Mouse (Mus musculus) embryonic facial prominence, embryonic 13.5 days (tissue): ENCODE data around the gene Tamm41. TPM values are rescaled to one million over a fixed set of nuclear protein-coding genes. Genes with fewer than 3 reads are reported as not detected.
A peak's percentile ranks its signal among the peaks of the same experiment; 100 is the strongest.

Experiments
- ATAC-seq: fragments of 200-750 bp; cut with Nextera tagmentation; 2 replicates; pipeline ENCODE4 v1.8.0; 2017; ENCODE audit warnings: low read depth; ENCODE audit not compliant: insufficient number of reproducible peaks, insufficient read depth, low FRiP score, low TSS enrichment
- H3K27ac ChIP-seq: fragments of 300-500 bp; sonication (generic); 2 replicates; pipeline ENCODE4 v1.5.1; 2015; ENCODE audit warnings: moderate library complexity, mild to moderate bottlenecking, inconsistent platforms
- H3K27me3 ChIP-seq: fragments of 300-500 bp; sonication (generic); 2 replicates; pipeline ENCODE4 v1.6.1; 2015; ENCODE audit warnings: mild to moderate bottlenecking, inconsistent platforms
- H3K36me3 ChIP-seq: fragments of 300-500 bp; sonication (generic); 2 replicates; pipeline ENCODE4 v1.6.1; 2015; ENCODE audit warnings: mild to moderate bottlenecking, inconsistent platforms
- H3K4me1 ChIP-seq: fragments of 300-500 bp; sonication (generic); 2 replicates; pipeline ENCODE4 v1.6.1; 2015; ENCODE audit warnings: inconsistent platforms
- H3K4me2 ChIP-seq: fragments of 300-500 bp; sonication (generic); 2 replicates; pipeline ENCODE4 v1.6.1; 2015; ENCODE audit warnings: moderate library complexity, mild to moderate bottlenecking, inconsistent platforms
- H3K4me3 ChIP-seq: fragments of 300-500 bp; sonication (generic); 2 replicates; pipeline ENCODE4 v1.5.1; 2015; ENCODE audit warnings: mild to moderate bottlenecking, inconsistent platforms
- H3K9ac ChIP-seq: fragments of 300-500 bp; sonication (generic); 2 replicates; pipeline ENCODE4 v1.6.1; 2015; ENCODE audit warnings: mild to moderate bottlenecking, inconsistent platforms
- H3K9me3 ChIP-seq: fragments of 300-500 bp; sonication (generic); 2 replicates; pipeline ENCODE4 v1.6.1; 2016; ENCODE audit warnings: inconsistent platforms
- WGBS: fragments of 180-500 bp; shearing (Covaris S2); methylation state at CpG from one replicate; pipeline ENCODE4 v1.1.7; 2015; ENCODE audit warnings: mixed read lengths; 5-methylcytosine and 5-hydroxymethylcytosine counted together
- polyA plus RNA-seq: library from polyadenylated mRNA; unstranded; fragments of >200 nt; fragmentation: Nextera tagmentation; extraction: Ambion mirVana; gene quantifications from 2 replicates; pipeline ENCODE4 v1.2.1, GENCODE M21; 2015

The Tamm41 gene
- 63.1 and 66.2 TPM in 2 replicates for polyA plus RNA-seq

DNA sequence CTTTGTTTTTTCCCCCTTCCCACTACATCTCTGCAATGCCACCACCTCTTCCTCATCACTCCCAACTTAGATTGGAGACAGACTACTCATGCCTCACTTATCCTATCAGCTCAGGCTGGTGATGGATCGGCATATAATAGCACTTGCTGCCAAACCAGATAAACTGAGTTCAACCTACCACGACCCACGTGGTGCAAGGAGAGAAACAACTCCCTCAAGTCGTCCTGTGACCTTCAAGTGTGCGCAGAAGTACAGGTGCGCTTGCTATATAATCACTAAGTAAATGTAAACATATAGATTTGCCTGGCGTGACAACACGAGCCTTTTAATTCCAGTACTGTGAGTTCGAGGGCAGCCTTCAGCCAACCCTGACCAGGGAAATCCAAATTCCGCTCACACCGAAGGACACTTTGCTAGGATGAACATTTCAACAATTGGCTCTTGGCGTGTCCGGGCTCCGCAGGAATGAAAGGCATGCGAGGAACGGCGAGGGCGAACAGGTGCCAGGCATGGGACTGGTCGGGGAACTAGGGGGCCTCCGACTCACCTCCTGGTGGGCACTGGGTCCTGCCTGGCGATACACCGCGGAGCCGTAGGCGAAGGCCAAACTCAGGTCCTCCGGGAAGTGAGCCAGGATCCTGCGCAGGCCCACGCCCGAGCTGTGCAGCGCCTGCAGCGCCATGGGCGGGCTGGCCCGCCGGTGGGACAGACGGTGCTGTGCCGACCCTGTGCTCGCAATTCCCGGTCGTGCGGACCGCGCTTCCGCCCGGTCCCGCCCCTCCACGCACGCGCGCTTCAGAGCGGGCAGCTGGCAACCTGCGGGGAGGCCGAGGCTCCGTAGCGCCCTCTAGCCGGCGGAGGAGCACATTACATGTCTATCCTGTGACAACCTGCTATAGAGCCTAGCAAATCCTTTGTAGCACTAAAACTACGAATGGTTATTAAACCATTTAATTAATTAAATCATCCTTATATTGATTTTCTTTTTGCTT lies at the start of gene Tamm41:
TSS of gene Tamm41 (minus strand) at position 774 of the 992 bp plus-strand sequence.
- no peaks in the 10 kb centered on the region for H3K9me3 ChIP-seq
- H3K27ac ChIP-seq = no peak within 1 kb of the TSS

DNA sequence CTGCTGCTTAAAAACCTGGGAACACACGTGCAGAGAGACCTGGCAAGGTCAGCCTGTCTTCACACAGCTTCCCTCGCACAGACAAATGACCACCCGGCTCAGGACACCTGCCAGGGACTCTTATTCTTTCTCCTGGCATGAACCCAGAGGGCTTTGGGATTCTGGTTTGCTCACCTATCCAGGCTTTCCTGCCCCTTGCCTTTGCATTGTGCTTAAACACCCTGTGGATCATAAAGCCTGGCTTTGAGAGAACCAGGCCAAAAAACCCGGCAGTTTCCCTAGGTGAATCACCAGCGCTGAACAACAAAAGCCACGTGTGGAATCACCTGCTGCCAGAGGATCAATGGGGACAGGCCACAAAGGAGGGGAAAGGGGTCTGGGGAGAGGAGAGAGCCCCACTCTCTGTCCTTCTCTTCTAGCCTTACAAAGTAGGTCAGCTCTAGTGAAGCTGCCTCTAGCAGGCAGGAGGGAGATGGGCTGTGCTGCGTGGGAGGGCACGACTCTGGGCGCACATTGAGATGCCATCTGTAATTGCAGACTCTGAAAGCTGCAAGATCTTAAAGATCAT lies 47.7 kb upstream of the Tamm41 start:
- Histone ChIP-seq H3K27ac (no peak overlapping the region), H3K9me3 (no peaks in the 10 kb centered on the region), H3K4me3 (no peak overlapping the region), H3K9ac (no peak overlapping the region), H3K27me3 (0 out of 2 replicates have a peak, but pooled peaks cover 4% of the 10 kb centered on the region), H3K4me2 (no peak overlapping the region), H3K36me3 (no peaks in the 10 kb centered on the region), H3K4me1 (0 out of 2 replicates have a peak, but pooled peaks cover 3% of the 10 kb centered on the region)
- ATAC-seq = no peak
- 49% methylated on average over 9 of the region's 9 CpGs for WGBS

More for the DNA sequence above, at the start of gene Tamm41:
- peak within 1 kb of the TSS; percentile 79 for H3K4me3 ChIP-seq
- peaks cover 15% of the 10 kb centered on the region for H3K4me1 ChIP-seq
- H3K36me3 ChIP-seq = peaks cover 23% of the 10 kb centered on the region
- H3K9ac ChIP-seq = peak within 1 kb of the TSS; percentile 88
- H3K27me3 ChIP-seq = no peaks in the 10 kb centered on the region
- peak; percentile 87 for ATAC-seq
- WGBS = 1% methylated on average over 57 of the region's 57 CpGs
- H3K4me2 ChIP-seq = peak within 1 kb of the TSS; percentile 74

DNA sequence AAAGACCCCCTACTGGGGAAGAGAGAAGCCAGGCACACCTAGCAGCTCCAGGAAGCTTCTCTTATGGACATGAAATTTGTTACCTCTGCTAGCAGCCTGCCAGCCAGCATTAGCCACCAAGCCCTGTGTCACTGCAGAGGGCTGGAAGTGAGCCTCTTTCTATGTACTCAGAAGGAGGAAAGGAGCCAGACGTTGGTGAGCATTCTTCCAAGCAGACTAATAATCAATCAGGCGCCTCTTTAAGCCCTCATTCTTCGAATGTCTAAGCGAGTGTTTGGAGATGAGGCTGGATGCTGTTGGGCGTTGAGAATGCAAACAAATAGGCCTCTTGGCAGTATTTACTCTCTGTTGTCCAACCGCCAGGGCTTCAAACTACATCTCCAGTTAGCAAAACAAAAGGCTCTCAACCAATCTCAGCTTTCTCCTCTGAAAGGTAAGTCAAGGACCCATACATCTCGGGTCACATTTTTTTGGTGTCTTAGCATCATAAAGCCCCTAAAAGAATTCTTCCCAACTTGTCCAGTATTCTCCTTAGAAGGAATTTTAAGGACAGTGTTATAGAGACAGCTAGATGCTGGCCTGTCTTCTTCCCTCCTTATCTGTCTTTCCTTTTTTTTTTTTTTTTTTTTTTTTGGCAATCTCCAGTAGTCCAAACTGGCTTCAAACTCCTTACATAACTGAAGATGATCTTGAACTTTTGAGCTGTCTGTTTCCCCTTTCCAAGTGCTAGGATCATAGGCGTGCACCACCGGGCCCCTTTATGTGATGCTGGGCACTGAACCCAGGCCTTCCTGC lies 39.3 kb upstream of the Tamm41 start:
- Histone ChIP-seq H3K27me3 (no peaks in the 10 kb centered on the region), H3K9ac (no peak overlapping the region), H3K36me3 (no peaks in the 10 kb centered on the region), H3K4me1 (no peaks in the 10 kb centered on the region), H3K4me2 (no peak overlapping the region), H3K27ac (no peak overlapping the region), H3K9me3 (no peaks in the 10 kb centered on the region), H3K4me3 (no peak overlapping the region)
- no peak for ATAC-seq
- WGBS = 56% methylated on average over 9 of the region's 9 CpGs

DNA sequence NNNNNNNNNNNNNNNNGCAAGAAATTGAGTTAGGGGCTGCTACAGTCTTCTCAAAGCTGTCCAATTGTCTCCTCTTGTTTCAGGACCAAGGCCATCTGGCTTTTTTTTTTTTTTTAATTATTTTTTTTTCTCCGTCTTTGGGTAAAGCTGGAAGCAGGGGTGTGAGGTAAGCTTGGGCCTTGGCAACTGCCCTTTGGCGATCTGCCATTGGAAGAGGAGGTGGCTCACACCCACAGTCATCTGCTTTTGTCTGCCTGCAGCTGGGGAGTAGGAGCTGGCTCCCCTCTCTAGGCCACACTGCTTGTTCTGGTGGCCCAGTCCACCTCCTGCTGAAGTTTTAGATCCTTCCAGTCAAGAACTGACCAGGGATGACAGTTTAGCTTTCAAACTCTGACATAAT lies 34.3 kb upstream of the Tamm41 start:
- no peaks in the 10 kb centered on the region for H3K4me1 ChIP-seq
- no peak overlapping the region for H3K4me2 ChIP-seq
- H3K9ac ChIP-seq = no peak overlapping the region
- no peaks in the 10 kb centered on the region for H3K27me3 ChIP-seq
- no peak overlapping the region for H3K27ac ChIP-seq
- H3K9me3 ChIP-seq = no peaks in the 10 kb centered on the region
- WGBS = 75% methylated on average over 2 of the region's 2 CpGs
- no peaks in the 10 kb centered on the region for H3K36me3 ChIP-seq
- no peak overlapping the region for H3K4me3 ChIP-seq
- ATAC-seq = no peak

DNA sequence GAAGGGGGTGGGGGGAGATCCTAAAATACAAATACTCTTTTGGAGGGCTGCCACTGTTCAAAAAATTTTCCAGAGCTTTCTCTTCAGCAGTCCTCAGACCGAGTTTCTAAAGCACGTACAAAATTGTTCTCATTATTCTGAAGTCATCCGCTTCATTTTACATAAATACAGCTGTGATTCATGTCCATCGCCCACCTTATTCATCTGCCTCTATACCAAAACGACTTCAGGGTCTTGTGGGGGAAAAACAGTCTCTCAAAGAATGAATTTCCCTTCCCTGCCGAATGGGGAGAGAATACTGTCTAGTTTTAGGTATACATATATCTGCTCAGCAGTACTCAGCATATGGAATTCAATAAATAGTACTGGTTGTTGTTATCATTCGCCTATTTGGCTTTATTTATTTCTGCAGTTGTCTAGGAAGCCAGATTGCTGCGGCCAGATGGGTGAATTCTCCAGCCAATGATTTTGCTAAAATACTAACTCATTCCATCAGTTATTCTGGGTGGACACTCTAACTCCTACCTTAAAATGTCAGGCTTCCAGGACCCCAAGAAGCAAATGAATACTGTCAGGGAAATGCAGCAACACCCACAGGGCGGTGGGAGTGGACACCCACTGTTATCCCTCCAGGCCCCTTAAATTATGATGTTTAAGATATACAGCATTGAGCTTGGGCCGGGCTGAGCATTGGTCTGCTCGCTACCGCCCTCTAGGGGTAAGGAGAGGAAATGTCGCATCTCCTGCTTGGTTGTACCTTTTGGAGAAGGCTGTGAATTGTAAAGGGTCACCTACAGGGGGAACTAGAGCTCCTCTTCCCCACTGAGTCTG lies 27.9 kb upstream of the Tamm41 start:
- no peak for ATAC-seq
- no peak overlapping the region for H3K9ac ChIP-seq
- no peaks in the 10 kb centered on the region for H3K36me3 ChIP-seq
- H3K4me1 ChIP-seq = no peaks in the 10 kb centered on the region
- no peaks in the 10 kb centered on the region for H3K27me3 ChIP-seq
- H3K27ac ChIP-seq = no peak overlapping the region
- no peak overlapping the region for H3K4me3 ChIP-seq
- 43% methylated on average over 13 of the region's 13 CpGs for WGBS
- H3K9me3 ChIP-seq = no peaks in the 10 kb centered on the region
- no peak overlapping the region for H3K4me2 ChIP-seq

DNA sequence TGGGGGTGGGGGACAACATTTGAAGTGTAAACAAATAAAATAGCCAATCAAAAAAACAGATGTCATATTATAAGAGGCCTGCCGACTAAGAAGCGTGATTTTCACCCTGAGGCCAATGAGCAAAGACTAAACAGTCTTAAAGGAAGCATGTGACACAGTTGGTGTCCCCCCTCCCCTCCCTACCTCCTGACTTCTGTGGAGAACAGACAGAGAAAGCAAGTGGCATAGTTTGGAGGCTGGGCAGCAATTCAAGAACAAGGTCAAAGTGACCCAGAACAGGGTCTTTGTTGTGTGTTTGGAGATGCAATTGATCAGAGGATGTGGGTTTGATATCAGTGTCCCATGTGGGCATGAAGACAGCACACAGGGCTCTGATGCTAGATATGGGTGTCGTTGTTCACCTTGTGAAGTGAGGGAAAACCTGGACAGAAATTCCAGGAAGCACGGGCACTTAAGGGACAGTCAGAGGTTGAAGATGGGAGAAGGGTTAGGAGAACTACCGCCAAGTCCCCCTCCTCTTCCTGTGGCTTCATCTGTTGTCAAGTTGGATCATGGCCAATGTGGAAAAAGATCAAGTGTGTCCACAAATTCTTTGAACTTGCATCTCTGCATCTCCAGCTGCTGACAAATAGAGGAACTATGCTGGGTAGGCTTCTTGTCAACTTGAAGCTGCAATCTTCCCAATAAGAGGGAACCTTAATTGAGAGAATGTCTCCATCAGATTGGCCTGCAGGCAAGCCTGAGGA lies 25.1 kb upstream of the Tamm41 start:
- Histone ChIP-seq H3K27ac (no peak overlapping the region), H3K4me1 (no peaks in the 10 kb centered on the region), H3K9ac (no peak overlapping the region), H3K9me3 (no peaks in the 10 kb centered on the region), H3K36me3 (no peaks in the 10 kb centered on the region), H3K4me2 (no peak overlapping the region), H3K27me3 (no peaks in the 10 kb centered on the region), H3K4me3 (no peak overlapping the region)
- ATAC-seq = no peak
- 78% methylated on average over 5 of the region's 5 CpGs for WGBS

DNA sequence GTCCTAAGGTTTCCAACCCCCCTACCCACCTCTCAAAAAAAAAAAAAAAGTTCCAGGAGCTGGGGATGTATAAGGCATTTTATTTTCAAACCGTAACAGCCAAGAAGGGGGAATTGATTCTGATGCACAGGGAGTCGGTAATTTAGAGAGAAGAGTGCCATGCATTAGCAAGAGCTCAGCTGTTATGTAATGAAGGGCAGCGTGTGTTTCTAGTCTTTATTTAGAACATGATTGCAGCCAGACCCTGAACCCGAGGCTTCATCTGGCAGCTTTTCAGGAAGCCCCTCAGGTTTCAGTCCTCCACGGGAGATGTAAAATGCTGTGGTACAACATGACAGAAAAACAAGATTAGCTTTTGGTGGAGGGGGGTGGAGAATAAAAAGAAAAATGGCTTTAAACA lies 21.6 kb upstream of the Tamm41 start:
- no peak overlapping the region for H3K4me2 ChIP-seq
- H3K27ac ChIP-seq = no peak overlapping the region
- H3K27me3 ChIP-seq = no peaks in the 10 kb centered on the region
- H3K4me1 ChIP-seq = peaks cover 4% of the 10 kb centered on the region; the same call in 1 of the 2 replicates
- H3K9me3 ChIP-seq = no peaks in the 10 kb centered on the region
- H3K4me3 ChIP-seq = no peak overlapping the region
- H3K9ac ChIP-seq = no peak overlapping the region
- ATAC-seq = no peak
- no peaks in the 10 kb centered on the region for H3K36me3 ChIP-seq
- 17% methylated on average over 5 of the region's 5 CpGs for WGBS

DNA sequence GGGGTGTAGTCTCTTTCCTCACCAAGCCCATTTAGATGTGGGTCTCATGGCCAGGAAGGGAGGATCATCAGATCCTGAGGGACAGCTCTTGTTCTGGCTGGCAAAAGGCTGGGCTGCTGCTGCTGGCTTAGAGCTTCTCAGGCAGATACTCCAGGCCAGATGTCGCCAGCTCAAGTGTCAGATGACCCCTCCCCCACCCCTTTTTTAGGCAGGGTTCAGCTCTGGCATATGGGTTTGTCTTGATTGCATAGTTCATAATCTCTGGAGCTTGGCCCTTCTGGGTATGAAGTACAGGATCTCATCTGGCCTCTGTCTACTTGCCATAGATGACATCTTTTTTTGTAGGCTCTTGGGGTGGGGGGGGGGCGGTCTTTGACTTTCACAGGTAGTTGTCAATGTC lies 19.0 kb upstream of the Tamm41 start:
- Histone ChIP-seq H3K27ac (no peak overlapping the region), H3K9me3 (no peaks in the 10 kb centered on the region), H3K4me1 (peaks cover 4% of the 10 kb centered on the region; the same call in 1 of the 2 replicates), H3K27me3 (no peaks in the 10 kb centered on the region), H3K36me3 (no peaks in the 10 kb centered on the region), H3K9ac (no peak overlapping the region), H3K4me2 (no peak overlapping the region), H3K4me3 (no peak overlapping the region)
- ATAC-seq = no peak
- 29% methylated on average over 2 of the region's 2 CpGs for WGBS

DNA sequence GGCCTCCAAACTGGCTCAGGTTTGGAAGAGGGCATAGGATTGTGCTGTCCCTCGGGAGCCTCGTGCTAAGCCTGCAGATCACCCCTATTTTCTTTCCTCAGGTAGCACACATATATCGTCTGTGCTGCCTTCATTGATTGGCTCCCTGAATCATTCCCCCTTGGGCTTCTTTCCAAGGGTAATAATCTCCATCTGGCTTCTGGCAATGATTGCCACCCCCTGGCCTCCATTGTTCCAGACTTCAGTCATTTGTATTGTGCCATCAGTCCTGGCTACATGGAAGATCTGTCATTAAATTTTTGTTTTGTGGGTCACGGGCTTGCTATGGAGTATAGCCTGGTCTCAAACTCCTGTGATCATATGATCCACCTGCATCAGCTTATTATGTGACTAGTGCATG lies 17.8 kb upstream of the Tamm41 start:
- ATAC-seq = no peak
- no peaks in the 10 kb centered on the region for H3K36me3 ChIP-seq
- no peak overlapping the region for H3K9ac ChIP-seq
- peaks cover 4% of the 10 kb centered on the region; the same call in 1 of the 2 replicates for H3K4me1 ChIP-seq
- H3K4me3 ChIP-seq = no peak overlapping the region
- WGBS = 63% methylated on average over 4 of the region's 4 CpGs
- H3K27ac ChIP-seq = no peak overlapping the region
- no peaks in the 10 kb centered on the region for H3K27me3 ChIP-seq
- H3K4me2 ChIP-seq = no peak overlapping the region
- no peaks in the 10 kb centered on the region for H3K9me3 ChIP-seq

DNA sequence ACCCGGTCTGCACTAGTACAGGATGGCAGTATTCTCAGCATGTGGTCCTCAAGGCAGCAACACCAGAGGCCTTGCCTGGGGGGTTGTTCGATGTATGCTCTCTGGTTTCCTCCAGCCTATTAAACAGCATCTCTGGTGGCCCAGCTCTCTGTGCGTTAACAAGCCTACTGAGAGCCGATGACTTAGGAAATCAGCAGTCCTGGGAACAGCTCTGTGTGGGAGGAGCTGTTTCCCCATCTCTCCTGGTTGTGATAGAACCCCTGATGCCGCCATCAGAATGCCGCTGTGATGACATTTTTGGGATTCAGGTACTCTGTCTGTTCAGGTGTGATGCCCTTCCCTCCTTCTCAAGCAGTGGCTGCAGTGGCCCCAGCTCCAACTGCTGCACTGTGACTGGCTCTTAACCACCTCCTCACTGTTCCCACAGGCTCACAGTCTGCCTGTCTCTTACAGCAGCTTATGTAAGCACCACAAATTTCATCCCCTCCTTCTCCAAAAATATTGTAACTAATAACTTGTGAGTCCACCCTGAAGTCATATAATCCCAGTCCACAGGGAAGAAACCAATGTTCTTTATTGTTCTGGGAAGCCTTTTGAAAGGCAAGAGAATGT lies 14.0 kb upstream of the Tamm41 start:
- no peak overlapping the region for H3K4me3 ChIP-seq
- H3K9ac ChIP-seq = no peak overlapping the region
- H3K9me3 ChIP-seq = no peaks in the 10 kb centered on the region
- WGBS = 71% methylated on average over 6 of the region's 6 CpGs
- peaks cover 3% of the 10 kb centered on the region; the same call in 1 of the 2 replicates for H3K4me1 ChIP-seq
- no peak for ATAC-seq
- no peaks in the 10 kb centered on the region for H3K27me3 ChIP-seq
- H3K36me3 ChIP-seq = no peaks in the 10 kb centered on the region
- no peak overlapping the region for H3K4me2 ChIP-seq
- no peak overlapping the region for H3K27ac ChIP-seq
